Mouse (Mus musculus) testis, adult 2 months (tissue): Measurements from ENCODE around the gene Kank1.

Experiments used
- CTCF ChIP-seq: fragments of 200-500 bp; IDR thresholded peaks from 2 replicates; pipeline ENCODE4 v1.5.1; 2012; ENCODE audit warnings: low read depth, mild to moderate bottlenecking, inconsistent platforms, low read length, moderate library complexity; ENCODE audit not compliant: control insufficient read depth, insufficient read depth, insufficient replicate concordance
- POLR2A ChIP-seq: fragments of 200-500 bp; IDR thresholded peaks from 2 replicates; pipeline ENCODE4 v1.6.1; 2012; ENCODE audit warnings: low read depth, mild to moderate bottlenecking, inconsistent platforms, low read length, moderate library complexity; ENCODE audit not compliant: control insufficient read depth

DNA sequence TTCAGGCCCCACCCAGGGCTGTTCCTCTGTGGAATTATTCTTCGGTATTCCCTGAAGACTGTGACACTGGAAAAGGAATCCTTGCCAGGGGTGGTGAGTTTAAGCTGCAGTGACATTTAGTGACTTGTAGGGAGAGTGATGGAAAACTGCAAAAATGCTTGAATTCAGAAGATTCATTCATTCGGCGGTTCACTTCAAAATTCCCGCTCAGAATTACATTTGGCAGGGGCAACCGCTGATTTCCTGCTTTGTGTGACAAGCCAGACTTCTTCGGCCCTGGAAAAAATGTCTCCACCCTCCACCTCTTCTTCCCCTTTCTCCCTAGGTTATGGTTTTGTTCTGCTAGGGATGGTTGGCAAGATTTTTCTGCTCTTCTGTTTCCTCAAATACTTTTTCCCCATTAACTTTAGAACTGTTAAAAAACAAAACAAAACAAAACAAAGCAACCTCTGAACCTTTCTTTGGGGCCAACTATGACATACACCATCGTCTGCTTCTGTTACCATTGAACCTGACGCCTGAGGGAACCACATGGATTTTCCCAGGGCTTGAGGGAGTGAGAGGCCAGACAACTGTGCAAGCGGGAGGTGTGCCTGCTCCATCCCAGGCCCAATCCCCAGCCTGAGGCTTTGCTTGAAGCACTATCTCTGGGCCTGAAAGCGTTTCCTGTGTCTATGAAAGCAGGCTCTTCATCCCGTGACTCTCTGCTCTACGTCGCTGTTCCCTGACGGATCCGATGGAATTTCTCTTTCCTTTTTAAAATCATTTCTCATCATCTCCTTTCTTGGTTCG lies 150.1 kb downstream of the Kank1 start:
- TF ChIP-seq CTCF (no peak), POLR2A (no peak)
